Mouse (Mus musculus): ENCODE data around the gene Clca1. TPM values are rescaled to one million over a fixed set of nuclear protein-coding genes. Genes with fewer than 3 reads are reported as not detected.

Clca1 gene
- polyA plus RNA-seq, 1 experiment, result not detected

GRCm38 (mm10) chr3:144976091-144976490 is 56.5 kb downstream of the Clca1 start:
- Histone ChIP-seq H3K79me3 (ENCODE audit: low read depth) (no peaks in the 10 kb centered on the region), H3K79me2 (ENCODE audit: control insufficient read depth, insufficient read depth) (peaks cover 6% of the 10 kb centered on the region), H3K36me3 (ENCODE audit: control insufficient read depth, insufficient read depth) (no peaks in the 10 kb centered on the region), H3K27me3 (ENCODE audit: control insufficient read depth, insufficient read depth, insufficient read length) (no peaks in the 10 kb centered on the region), H3K4me3 (ENCODE audit: insufficient read depth, poor library complexity, severe bottlenecking) (no peak overlapping the region), H3ac (ENCODE audit: control insufficient read depth, insufficient read length, low read depth) (no peak overlapping the region)
- TF ChIP-seq CTCF (IDR thresholded peaks at IDR 0.05; ENCODE audit: control insufficient read depth, insufficient read depth, insufficient read length) (no peak), MAX (IDR thresholded peaks at IDR 0.05) (no peak), FOSL1 (IDR thresholded peaks at IDR 0.05; ENCODE audit: insufficient read depth, low read length, poor library complexity, severe bottlenecking) (no peak), MYOG (IDR thresholded peaks at IDR 0.05; ENCODE audit: control insufficient read depth, extremely low read depth, insufficient read length) (no peak), MYOD1 (IDR thresholded peaks at IDR 0.05; ENCODE audit: control insufficient read depth, insufficient read length, low read depth) (no peak), CEBPB (IDR thresholded peaks at IDR 0.05; ENCODE audit: low read depth) (no peak), USF1 (IDR thresholded peaks at IDR 0.05; ENCODE audit: low read depth) (no peak)

DNA sequence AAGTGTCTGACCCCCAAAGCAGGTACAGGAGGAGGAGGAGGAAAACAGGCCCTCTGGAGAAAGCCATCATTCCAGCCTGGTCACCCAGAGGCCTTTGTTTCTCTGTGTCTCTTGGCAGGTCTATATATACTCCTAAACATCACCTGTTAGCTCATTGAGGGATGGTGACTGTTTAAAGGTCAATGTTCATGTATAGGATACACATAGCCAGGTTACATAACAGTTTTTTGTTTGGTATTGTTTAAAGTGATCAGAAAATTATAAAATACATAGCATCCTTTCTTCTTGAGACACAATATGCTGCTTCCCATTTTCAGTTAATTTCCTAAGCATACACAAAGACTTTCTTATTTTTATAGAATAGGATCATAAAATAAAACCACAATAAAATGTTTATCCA is 57.6 kb downstream of the Clca1 start, which contains the start of gene Clca4a:
Gene Clca4a, minus strand, starts transcription at position 101 of the 400 bp plus-strand sequence.
- Histone ChIP-seq H3K27me3 (ENCODE audit: control insufficient read depth, insufficient read depth, insufficient read length) (no peaks in the 10 kb centered on the region), H3ac (ENCODE audit: control insufficient read depth, insufficient read length, low read depth) (no peak within 1 kb of the TSS), H3K79me2 (ENCODE audit: control insufficient read depth, insufficient read depth) (peaks cover 6% of the 10 kb centered on the region), H3K36me3 (ENCODE audit: control insufficient read depth, insufficient read depth) (no peaks in the 10 kb centered on the region), H3K79me3 (ENCODE audit: low read depth) (no peaks in the 10 kb centered on the region), H3K4me3 (ENCODE audit: insufficient read depth, poor library complexity, severe bottlenecking) (no peak within 1 kb of the TSS)
- TF ChIP-seq CEBPB (IDR thresholded peaks at IDR 0.05; ENCODE audit: low read depth) (no peak), MAX (IDR thresholded peaks at IDR 0.05) (no peak), MYOD1 (IDR thresholded peaks at IDR 0.05; ENCODE audit: control insufficient read depth, insufficient read length, low read depth) (no peak), CTCF (IDR thresholded peaks at IDR 0.05; ENCODE audit: control insufficient read depth, insufficient read depth, insufficient read length) (no peak), USF1 (IDR thresholded peaks at IDR 0.05; ENCODE audit: low read depth) (no peak), MYOG (IDR thresholded peaks at IDR 0.05; ENCODE audit: control insufficient read depth, extremely low read depth, insufficient read length) (no peak), FOSL1 (IDR thresholded peaks at IDR 0.05; ENCODE audit: insufficient read depth, low read length, poor library complexity, severe bottlenecking) (no peak)

DNA sequence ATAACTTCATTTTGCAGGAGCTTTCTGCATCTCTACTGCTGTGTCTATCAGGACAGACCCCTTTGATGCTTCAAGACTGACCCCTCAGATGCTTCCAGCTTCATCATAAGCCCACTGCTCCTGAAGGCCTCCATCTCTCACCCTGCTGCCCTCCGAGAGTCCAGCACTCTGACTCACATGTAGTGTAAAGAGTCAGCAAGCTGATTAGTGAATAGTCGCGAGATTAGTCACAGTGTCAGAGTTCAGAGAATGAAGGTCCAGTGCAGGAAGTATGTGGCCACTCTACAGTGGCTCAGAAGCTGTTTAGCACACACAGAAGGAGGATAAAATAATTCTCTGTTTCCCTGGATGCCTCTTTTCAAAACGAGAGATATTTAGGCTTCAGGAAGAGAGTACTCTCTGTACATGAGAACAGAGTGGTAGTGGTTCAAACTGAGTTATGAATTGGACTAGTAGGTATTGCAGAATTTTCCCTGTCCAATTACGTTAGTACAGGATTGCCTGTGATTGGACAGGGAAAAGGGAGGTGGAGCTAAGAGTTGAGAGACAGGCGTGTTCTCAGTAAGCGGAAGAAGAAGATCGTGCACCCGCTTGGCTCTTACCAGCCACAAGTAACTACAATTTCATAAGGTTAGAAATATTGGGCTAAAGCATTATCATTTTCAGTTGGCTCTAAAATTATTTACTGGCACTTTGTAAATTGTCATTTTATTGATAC is 60.9 kb downstream of the Clca1 start:
- H3K79me2 ChIP-seq (ENCODE audit: control insufficient read depth, insufficient read depth), result peaks cover 6% of the 10 kb centered on the region
- no peaks in the 10 kb centered on the region for H3K36me3 ChIP-seq (ENCODE audit: control insufficient read depth, insufficient read depth)
- TF ChIP-seq MAX (IDR thresholded peaks at IDR 0.05) (no peak), CEBPB (IDR thresholded peaks at IDR 0.05; ENCODE audit: low read depth) (peak; percentile 29)
- H3K79me3 ChIP-seq (ENCODE audit: low read depth), result no peaks in the 10 kb centered on the region
- no peak overlapping the region for H3ac ChIP-seq (ENCODE audit: control insufficient read depth, insufficient read length, low read depth)
- no peak overlapping the region for H3K4me3 ChIP-seq (ENCODE audit: insufficient read depth, poor library complexity, severe bottlenecking)
- no peaks in the 10 kb centered on the region for H3K27me3 ChIP-seq (ENCODE audit: control insufficient read depth, insufficient read depth, insufficient read length)

- Histone ChIP-seq H3K27me3 (ENCODE audit: control insufficient read depth, insufficient read depth, insufficient read length) (no peaks in the 10 kb centered on the region), H3K4me3 (ENCODE audit: insufficient read depth, poor library complexity, severe bottlenecking) (no peak overlapping the region), H3ac (ENCODE audit: control insufficient read depth, insufficient read length, low read depth) (no peak overlapping the region), H3K79me2 (ENCODE audit: control insufficient read depth, insufficient read depth) (peaks cover 6% of the 10 kb centered on the region), H3K36me3 (ENCODE audit: control insufficient read depth, insufficient read depth) (no peaks in the 10 kb centered on the region), H3K79me3 (ENCODE audit: low read depth) (no peaks in the 10 kb centered on the region)
- no peak for TF ChIP-seq MAX (IDR thresholded peaks at IDR 0.05)
- TF ChIP-seq MYOD1 (IDR thresholded peaks at IDR 0.05; ENCODE audit: control insufficient read depth, insufficient read length, low read depth), result no peak
- TF ChIP-seq CEBPB (IDR thresholded peaks at IDR 0.05; ENCODE audit: low read depth), result no peak
- no peak for TF ChIP-seq FOSL1 (IDR thresholded peaks at IDR 0.05; ENCODE audit: insufficient read depth, low read length, poor library complexity, severe bottlenecking)
- no peak for TF ChIP-seq CTCF (IDR thresholded peaks at IDR 0.05; ENCODE audit: control insufficient read depth, insufficient read depth, insufficient read length)
- no peak for TF ChIP-seq USF1 (IDR thresholded peaks at IDR 0.05; ENCODE audit: low read depth)
- no peak for TF ChIP-seq MYOG (IDR thresholded peaks at IDR 0.05; ENCODE audit: control insufficient read depth, extremely low read depth, insufficient read length)
These were observed 62.8 kb downstream of the Clca1 start for GRCm38 (mm10) chr3:144969755-144970154.

DNA sequence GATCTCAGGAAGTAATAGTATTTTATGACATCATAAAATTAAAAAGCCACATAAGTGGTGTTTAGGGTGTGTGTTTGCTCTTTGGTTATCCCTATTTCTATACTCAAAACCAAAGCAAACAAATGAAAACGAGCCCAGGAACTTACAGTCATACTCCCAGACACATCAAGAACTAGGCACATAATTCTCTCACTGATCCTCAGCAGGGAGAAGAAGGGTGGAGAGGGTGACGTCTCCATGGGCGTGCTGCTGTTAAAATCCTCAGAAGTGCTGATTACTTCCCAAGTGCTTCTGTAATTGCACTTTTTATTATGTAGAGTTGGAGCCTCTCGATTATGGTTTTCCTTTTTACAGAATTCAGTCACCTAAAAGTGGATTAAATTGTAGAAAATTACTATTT is 66.5 kb downstream of the Clca1 start:
- Histone ChIP-seq H3K27me3 (ENCODE audit: control insufficient read depth, insufficient read depth, insufficient read length) (no peaks in the 10 kb centered on the region), H3K79me3 (ENCODE audit: low read depth) (no peaks in the 10 kb centered on the region), H3K4me3 (ENCODE audit: insufficient read depth, poor library complexity, severe bottlenecking) (no peak overlapping the region), H3ac (ENCODE audit: control insufficient read depth, insufficient read length, low read depth) (no peak overlapping the region), H3K36me3 (ENCODE audit: control insufficient read depth, insufficient read depth) (no peaks in the 10 kb centered on the region), H3K79me2 (ENCODE audit: control insufficient read depth, insufficient read depth) (no peaks in the 10 kb centered on the region)
- no peak for TF ChIP-seq MYOD1 (IDR thresholded peaks at IDR 0.05; ENCODE audit: control insufficient read depth, insufficient read length, low read depth)
- TF ChIP-seq FOSL1 (IDR thresholded peaks at IDR 0.05; ENCODE audit: insufficient read depth, low read length, poor library complexity, severe bottlenecking), result no peak
- TF ChIP-seq CTCF (IDR thresholded peaks at IDR 0.05; ENCODE audit: control insufficient read depth, insufficient read depth, insufficient read length), result no peak
- TF ChIP-seq MAX (IDR thresholded peaks at IDR 0.05), result no peak
- TF ChIP-seq MYOG (IDR thresholded peaks at IDR 0.05; ENCODE audit: control insufficient read depth, extremely low read depth, insufficient read length), result no peak
- no peak for TF ChIP-seq CEBPB (IDR thresholded peaks at IDR 0.05; ENCODE audit: low read depth)
- TF ChIP-seq USF1 (IDR thresholded peaks at IDR 0.05; ENCODE audit: low read depth), result no peak

Other genes starting within 250 kb of the Clca1 start
- not detected for gene Clca3a2, start 213.3 kb downstream of the Clca1 start, polyA plus RNA-seq (2012; fragmentation: generic; extraction: Trizol)
- 0.01 TPM for gene Clca3b, start 183.4 kb downstream of the Clca1 start, polyA plus RNA-seq (2012; fragmentation: generic; extraction: Trizol)
- gene Clca4b, start 100.2 kb downstream of the Clca1 start, polyA plus RNA-seq (2012; fragmentation: generic; extraction: Trizol), result not detected
- 0.01 TPM for gene Clca4a, start 57.7 kb downstream of the Clca1 start, polyA plus RNA-seq (2012; fragmentation: generic; extraction: Trizol)
- gene Clca2, start 66.7 kb upstream of the Clca1 start, polyA plus RNA-seq (2012; fragmentation: generic; extraction: Trizol), result 0.27 TPM
- 3.3 TPM for gene Odf2l, start 85.8 kb upstream of the Clca1 start, polyA plus RNA-seq (2012; fragmentation: generic; extraction: Trizol)

Measured in C2C12 (cell line).